Mouse (Mus musculus): ENCODE measurements at regions not wholly inside any gene's neighbourhood (a gene's known extent, or its start where the extent isn't known, plus 50 kb on each side); places are given as distances from the start of the nearest gene placed in this dataset.

DNA sequence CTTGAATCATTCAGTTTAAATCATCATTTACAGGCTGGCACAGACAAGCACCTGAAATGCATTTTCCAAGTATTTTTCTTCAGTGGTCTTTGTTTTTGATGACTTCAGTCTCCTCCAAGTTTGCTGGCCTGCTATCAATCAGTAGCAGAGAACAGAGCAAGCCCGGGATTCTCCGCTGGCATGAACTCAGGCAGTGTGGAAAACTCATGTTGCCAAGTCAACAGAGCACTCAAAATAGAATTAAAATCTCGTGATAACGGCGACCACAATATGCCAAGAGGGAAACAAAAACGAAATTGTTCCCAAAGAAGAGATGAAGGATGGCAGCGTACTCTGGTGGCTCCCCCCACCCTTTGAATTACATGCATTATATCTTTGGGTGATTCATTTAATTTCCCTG is 190.9 kb upstream of the Fat4 start:
- TF ChIP-seq POLR2A (IDR thresholded peaks at IDR 0.05; ENCODE audit: insufficient read depth, low read length), result no peak
- TF ChIP-seq EP300 (IDR thresholded peaks at IDR 0.05; ENCODE audit: insufficient read depth, low read depth, low read length), result no peak
- no peak for TF ChIP-seq CTCF (IDR thresholded peaks at IDR 0.05; ENCODE audit: low read depth, low read length)
